Mouse (Mus musculus) right cerebral cortex, adult 2 months (tissue): ENCODE results near the gene Defb25.

Source experiments
- DNase-seq, 2 experiments: peaks; one replicate each; pipeline ENCODE4 v3.0.0; 2021 to 2022; ENCODE audit warnings: low spot score in 2 of 2

The Defb25 gene

GRCm38 (mm10) chr2:152628066-152628465, 5.2 kb upstream of the Defb25 start:
- DNase-seq, result no peak

DNA sequence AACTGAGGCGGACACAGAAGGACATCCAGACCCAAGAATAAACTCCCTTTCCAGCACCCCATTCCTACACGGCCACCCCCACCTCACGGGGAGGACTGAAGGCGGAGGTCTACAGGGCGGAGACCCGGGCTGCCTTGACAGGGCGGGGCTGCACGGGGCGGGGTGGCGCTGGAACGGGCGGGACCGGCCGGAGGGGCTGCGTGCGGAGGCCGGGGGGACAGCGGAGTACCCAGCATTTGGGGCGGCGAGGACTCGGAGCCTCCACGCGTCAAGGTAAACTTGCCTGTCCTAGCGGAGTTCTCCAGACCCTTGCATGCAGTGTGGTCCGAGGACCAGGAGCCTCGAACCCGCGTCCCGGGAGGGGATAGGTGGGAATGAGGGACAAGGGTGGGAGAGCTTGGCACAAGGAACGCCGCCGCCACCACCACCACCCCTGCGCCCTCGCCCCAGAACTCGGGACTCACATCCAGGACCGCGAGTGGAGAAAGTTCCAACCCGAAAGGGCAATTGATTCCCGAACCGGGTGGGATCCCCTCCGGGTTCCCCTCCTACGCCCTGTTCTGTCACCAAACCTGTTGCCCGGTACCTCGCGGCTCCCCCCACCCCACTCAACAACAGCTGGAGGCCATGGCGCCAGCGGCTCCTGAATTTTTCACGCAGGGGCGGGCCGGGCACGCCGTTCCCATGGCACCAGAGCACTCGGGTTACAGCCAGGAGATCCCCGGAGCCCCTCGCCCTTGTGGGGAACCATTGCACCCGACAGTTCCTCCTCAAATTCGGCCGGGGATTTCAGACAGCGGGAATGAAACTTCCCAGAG, 4.1 kb upstream of the Defb25 start, which contains the start of gene Rem1:
Gene Rem1, plus strand, starts transcription at position 178 of the 818 bp plus-strand sequence.
- no peak for DNase-seq

GRCm38 (mm10) chr2:152625256-152625655, 2.4 kb upstream of the Defb25 start:
- no peak for DNase-seq

DNA sequence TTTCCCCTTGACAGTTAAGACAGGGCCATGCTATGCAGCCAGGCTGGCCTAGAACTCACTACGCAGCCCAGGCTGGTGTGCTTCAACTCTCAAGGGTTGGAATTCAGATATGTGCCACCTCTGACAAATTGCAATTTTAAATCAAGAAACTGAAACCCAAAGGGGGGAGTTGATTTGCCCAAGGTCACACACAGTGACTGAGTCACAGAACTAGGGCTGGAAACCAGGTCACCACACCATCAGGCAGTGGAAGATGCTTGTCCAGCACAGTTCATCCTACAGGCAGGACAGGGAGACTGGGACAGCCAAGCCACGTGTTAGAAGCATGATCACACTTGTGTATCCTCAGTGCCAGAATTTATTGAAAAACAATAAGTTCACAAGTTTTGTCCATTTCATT, 1.7 kb upstream of the Defb25 start:
- no peak for DNase-seq

GRCm38 (mm10) chr2:152622151-152622550, 702 bp downstream of the Defb25 start:
- DNase-seq, result no peak

DNA sequence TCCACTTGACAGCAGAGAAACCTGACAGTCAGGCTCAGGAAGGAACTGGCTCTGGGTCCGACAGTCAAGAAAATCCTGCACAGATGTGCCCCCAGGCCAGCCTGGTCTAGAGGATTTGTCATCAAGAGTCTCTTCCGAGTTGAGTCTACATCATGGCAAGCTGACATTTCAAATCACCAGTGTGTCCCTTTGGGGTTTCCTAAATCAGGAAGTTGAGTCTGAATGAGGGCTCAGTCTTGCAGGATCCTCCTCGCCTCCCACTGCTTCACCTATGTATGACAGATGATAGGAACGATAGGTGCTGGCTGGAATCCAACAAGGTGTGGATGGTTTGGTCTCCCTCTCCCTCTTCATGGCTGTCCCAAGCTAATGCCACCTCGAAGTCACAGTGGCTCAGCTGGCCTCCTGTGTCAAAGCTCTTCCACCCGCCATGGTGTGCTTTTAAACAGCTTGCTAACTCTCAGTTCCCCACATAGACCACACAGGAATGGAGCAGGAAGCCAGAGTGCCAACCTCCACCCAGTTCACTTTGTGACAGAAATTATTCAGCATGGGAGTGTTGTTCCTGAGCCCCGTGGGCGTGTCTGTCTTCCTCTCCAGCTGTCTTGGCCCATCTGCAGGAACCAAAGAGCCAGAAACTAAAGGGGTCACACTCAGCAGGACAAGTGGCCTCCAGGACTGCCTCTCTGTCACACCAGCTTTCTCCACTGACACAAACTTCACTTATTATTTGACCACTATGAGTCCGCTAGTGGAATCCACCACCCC, 2.3 kb downstream of the Defb25 start:
- peak; percentile 16 to 20 for DNase-seq

DNA sequence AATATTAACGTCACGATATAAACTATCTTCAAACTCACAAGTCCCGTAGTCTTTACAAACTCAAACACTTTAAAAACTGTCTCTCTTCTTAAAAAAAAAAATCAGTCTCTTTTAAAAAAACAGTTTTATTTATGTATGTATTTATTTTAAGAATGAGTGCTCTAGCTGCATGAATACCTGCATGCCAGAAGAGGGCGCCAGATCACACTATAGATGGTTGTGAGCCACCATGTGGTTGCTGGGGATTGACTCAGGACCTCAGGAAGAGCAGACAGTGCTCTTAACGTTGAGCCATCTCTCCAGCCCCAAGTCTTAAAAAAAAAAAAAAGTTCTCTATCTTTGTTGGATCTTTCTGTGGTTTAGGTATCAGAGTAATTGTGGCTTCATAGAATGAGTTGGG, 5.5 kb downstream of the Defb25 start:
- DNase-seq, result no peak

GRCm38 (mm10) chr2:152616470-152616869, 6.4 kb downstream of the Defb25 start:
- no peak for DNase-seq

GRCm38 (mm10) chr2:152615563-152615962, 7.3 kb downstream of the Defb25 start:
- peak; percentile 64 to 68 for DNase-seq

- peak in 1 of 2 experiments; percentile 7 for DNase-seq
Measured at GRCm38 (mm10) chr2:152612193-152612592, 10.7 kb downstream of the Defb25 start.

- no peak for DNase-seq
Measured at GRCm38 (mm10) chr2:152608719-152609118, 14.1 kb downstream of the Defb25 start.

- DNase-seq, result no peak
Measured at GRCm38 (mm10) chr2:152607746-152608145, 15.1 kb downstream of the Defb25 start.

GRCm38 (mm10) chr2:152604057-152604456, 18.8 kb downstream of the Defb25 start, which contains the start of gene Defb36:
Defb36 (plus strand) TSS chr2:152604327.
- DNase-seq, result peak; percentile 27 to 28

DNA sequence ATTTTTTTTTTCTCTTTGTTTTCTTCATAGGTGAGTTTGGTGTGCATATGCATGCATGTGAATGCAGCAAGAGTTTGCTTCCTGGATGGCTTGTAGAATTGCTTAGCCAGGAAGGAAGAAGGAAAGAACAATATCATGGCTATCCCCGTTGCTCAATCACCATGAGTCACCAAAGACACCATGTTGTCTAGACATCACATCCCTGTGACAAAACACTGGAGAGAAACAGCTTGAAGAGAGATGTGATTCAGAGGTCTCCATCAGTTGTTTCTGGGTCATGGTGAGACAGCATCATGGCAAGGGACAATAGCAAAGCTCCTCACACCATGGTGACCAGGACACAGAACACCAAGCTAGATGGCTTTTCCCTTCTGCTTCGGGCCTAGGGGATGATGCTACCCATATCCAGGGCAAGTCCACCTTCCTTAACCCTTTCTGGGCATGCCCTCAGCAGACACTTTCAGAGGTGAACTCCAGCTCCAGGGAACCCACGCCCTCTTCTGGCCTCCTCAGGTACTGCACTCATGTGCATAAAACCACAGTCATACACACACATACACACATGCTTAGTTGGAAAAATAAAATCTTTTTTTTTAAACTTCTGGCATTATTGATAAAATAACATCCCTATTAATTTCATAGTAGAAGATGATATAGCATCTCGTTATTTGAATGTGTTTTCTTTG, 21.4 kb downstream of the Defb25 start:
- DNase-seq, result no peak

GRCm38 (mm10) chr2:152600076-152600475, 22.8 kb downstream of the Defb25 start:
- no peak for DNase-seq

DNA sequence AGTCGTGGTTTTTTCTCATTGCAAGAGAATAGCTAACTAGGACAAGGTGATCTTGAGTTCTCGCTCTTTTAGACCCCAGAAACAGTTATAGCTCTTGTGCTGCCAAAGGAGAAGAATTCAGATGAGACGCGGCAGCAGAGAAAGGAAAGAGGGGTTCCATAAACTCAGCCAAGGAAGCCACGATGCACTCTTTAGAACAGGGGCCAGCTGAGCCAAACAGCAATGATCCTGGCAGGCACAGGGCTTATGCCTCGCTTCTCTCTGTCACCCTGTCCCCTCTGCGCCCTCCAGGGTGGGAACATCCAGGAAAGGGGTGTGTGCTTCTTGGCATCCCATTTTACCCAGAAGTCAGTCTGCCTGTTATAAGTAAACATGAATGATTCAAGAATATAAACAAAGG, 23.6 kb downstream of the Defb25 start, which contains the start of gene Defb45:
Gene Defb45, minus strand, starts transcription at position 101 of the 400 bp plus-strand sequence.
- DNase-seq, result no peak

DNA sequence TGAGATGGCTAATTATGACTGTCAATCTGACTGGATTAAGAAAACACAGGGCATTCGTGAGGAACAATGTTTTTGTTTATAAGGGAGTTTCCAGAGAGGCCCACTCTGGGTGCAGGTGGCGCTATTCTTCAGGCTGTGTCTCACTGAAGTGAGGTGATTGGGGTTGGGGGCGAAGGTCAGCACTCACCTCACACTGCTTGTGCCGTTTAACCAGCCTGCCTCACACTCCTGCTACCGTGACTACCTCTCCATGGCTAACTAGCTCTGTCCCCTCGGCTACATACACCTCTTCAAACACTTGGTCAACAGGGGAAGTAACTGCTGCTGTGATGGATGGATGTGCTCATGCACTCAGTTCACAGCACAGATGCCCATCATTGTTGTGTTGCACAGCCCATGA, 33.8 kb downstream of the Defb25 start:
- no peak for DNase-seq

- no peak for DNase-seq
Measured at GRCm38 (mm10) chr2:152588450-152588849, 34.4 kb downstream of the Defb25 start.

- peak; percentile 9 to 15 for DNase-seq
Measured at GRCm38 (mm10) chr2:152586926-152587560, 35.8 kb downstream of the Defb25 start.

DNA sequence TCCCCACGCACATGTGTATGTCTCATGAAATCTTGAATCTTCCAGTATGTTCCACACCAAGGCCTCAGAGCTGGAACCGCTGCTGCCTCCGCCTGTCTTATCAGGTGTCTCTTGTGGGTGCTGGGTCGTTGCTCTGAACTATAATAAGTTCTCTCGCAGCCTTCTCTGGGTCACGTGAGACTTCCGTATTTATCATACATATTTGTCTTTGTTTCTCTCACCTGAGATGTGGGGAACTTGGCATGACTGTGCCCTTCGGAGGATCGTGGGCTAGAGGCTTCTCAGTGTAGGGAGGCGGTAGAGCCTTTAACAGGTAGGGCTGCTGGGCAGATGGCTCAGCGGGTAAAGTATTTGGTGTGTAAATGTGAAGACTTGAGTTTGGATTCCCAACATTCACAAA, 42.2 kb downstream of the Defb25 start:
- DNase-seq, result no peak

- no peak for DNase-seq
Measured at GRCm38 (mm10) chr2:152580107-152580506, 42.7 kb downstream of the Defb25 start, which contains the start of gene Defb19. Defb19 (minus strand) TSS chr2:152580312.
